Mouse (Mus musculus): ENCODE measurements around the gene Tarbp2.

DNA sequence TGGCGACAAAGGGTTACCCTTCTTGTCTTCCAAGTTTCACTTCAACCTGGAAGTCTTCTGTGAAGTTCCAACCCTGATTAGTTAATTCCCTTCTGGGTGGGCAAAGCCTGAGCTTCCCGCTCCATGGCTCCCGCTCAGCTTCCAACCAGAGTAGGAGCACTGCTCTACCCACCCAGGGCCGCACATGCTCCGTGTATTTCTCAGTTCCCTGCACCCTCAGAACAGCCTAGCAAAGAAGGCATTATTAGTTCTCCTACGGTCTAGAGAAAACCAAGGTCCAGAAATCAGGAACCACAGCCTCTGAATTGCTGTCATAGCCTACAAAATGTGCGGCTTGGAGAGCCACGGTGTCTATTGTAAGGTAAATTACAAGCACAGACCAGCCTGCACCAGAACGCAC is 7.9 kb upstream of the Tarbp2 start:
- TF ChIP-seq CTCF (IDR thresholded peaks at IDR 0.05; ENCODE audit: control insufficient read depth, insufficient read depth, low read length) (no peak), POLR2A (IDR thresholded peaks at IDR 0.05; ENCODE audit: borderline replicate concordance, control insufficient read depth, low read depth, low read length) (no peak)
